Mouse (Mus musculus) spleen, embryonic (tissue): ENCODE measurements at regions not wholly inside any gene's neighbourhood (a gene's known extent, or its start where the extent isn't known, plus 50 kb on each side); places are given as distances from the start of the nearest gene placed in this dataset.

Experiments used
- CTCF ChIA-PET: fragments of 350-600 bp; sonication (Branson Sonifier 250); formaldehyde crosslinking; loops from one replicate; lab custom pipeline; 2022; lab: Charles Lee

DNA sequence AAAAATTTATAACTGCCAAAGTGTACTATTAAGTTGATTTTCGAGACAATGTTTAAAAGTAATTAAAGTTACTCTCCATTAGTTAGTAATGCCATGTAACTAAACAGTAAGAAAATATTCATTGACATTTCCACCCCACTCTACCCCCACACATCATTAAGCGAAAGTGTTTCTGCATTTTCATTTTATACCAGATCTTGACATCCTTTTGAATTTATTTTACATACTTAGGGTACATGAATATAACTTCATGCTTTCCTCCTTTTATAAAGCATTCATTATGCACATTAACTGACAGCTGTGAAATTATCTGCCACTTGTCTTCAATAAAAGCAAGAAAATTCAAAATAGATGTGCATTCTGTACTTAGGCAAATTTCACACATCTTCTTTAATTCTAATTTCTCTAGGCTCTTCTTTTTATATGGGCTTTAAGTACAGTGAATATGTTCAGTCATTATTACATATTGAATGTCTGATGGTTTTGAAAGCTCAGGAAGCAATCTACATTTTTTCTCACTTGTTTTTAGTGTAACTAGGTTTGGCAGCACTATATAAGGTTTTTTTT is 526.5 kb downstream of the Epha5 start:
- CTCF ChIA-PET = no interaction called here

GRCm38 (mm10) chr5:83872052-83872451 is 517.1 kb upstream of the Tecrl start:
- CTCF ChIA-PET = no interaction called here

GRCm38 (mm10) chr5:83868359-83868758 is 513.4 kb upstream of the Tecrl start:
- CTCF ChIA-PET = no interaction called here

DNA sequence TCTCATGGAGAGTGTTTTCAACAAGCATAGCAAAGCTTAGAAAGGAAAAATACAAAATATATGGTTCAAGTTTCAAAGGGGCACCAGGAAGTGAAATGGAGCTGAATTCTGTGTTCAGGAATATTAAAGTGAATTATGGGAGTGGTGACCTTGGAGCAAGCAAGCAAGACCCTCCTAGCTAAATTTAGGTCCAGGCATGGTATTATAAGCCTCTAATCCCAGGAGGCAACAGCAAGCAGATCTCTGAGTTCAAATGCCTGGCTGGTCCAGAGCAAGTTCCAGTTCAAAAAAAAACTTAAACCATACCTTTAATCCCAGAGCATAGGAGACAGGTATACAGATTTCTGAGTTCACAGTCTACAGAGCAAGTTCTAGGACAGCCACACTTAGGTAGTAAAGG is 506.7 kb upstream of the Tecrl start:
- CTCF ChIA-PET = no interaction called here

- CTCF ChIA-PET = no interaction called here
These were observed 497.0 kb upstream of the Tecrl start for GRCm38 (mm10) chr5:83852022-83852421.

GRCm38 (mm10) chr5:83826561-83826960 is 471.6 kb upstream of the Tecrl start:
- CTCF ChIA-PET = no interaction called here

GRCm38 (mm10) chr5:83824838-83825466 is 470.0 kb upstream of the Tecrl start:
- CTCF ChIA-PET = no interaction called here

- CTCF ChIA-PET = no interaction called here
These were observed 456.3 kb upstream of the Tecrl start for GRCm38 (mm10) chr5:83811309-83811708.

GRCm38 (mm10) chr5:83800028-83800427 is 445.0 kb upstream of the Tecrl start:
- CTCF ChIA-PET = no interaction called here

DNA sequence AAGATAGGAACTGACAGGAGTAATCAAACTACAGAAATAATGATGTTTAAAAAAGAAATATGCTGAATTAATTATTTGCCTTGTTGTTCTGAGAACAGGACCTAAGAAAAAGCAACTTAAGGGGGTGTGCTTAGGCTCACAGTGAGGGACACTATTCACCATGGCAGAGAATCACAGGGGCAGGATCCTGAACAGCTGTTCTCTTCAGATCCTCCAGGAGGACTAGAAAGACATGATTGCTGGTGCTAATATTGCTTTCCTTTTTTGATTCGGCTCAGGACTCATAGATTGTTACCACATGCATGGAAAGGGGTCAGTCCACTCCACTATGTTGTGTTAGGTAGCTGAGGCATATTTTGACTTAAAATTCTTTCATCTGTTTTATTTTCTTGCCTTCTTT is 425.4 kb upstream of the Tecrl start:
- CTCF ChIA-PET = no interaction called here

GRCm38 (mm10) chr5:83778310-83778972 is 423.4 kb upstream of the Tecrl start:
- CTCF ChIA-PET = interaction anchor here (0.7 kb wide), 1 partner anchor 147 kb away, joined by 4 read pairs; no protein-coding TSS in a partner anchor

GRCm38 (mm10) chr5:83741913-83742312 is 386.9 kb upstream of the Tecrl start:
- CTCF ChIA-PET = no interaction called here

GRCm38 (mm10) chr5:83695383-83695782 is 340.4 kb upstream of the Tecrl start:
- CTCF ChIA-PET = no interaction called here

- CTCF ChIA-PET = no interaction called here
These were observed 337.3 kb upstream of the Tecrl start for GRCm38 (mm10) chr5:83692286-83692685.

DNA sequence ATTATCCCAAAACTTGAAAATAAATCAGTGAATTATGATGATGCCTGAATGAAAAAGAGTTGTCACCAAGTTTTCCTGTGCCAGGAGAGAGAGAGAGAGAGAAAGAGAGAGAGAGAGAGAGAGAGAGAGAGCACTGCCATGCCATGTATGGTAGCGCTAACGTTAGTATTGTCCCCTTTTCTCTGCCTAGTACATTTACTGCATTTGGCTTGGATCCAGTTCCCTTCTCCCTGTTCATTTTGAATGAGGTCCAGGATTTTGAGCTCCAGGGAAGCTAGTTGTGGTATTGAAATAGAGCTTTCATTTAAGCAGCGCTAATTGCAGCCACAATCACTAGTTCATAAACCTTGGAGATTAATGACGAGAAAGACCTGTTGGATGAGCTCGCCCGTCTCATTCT is 323.4 kb upstream of the Tecrl start:
- CTCF ChIA-PET = no interaction called here

- CTCF ChIA-PET = no interaction called here
These were observed 304.1 kb upstream of the Tecrl start for GRCm38 (mm10) chr5:83659091-83659490.

DNA sequence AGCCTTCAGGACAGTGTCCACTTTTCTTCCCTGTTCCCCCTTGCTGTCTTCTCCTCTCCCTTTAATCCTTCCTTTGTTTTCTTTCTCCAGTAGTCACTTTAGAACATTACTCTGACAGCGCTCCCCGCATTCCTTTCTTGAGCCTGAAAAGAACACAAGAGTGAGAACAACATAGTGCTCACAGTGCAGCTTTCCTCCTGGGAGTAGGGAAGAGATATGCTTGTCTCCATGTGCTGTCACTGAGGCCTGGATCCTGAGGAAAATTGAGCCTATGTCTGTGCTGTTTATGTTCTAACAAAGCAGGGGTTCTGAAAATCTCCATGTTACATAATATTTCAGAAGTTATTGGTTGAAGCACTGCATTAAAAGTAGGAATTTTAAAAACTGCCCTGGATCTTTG is 296.3 kb upstream of the Tecrl start:
- CTCF ChIA-PET = no interaction called here

- CTCF ChIA-PET = no interaction called here
These were observed 267.8 kb upstream of the Tecrl start for GRCm38 (mm10) chr5:83622612-83623374.

DNA sequence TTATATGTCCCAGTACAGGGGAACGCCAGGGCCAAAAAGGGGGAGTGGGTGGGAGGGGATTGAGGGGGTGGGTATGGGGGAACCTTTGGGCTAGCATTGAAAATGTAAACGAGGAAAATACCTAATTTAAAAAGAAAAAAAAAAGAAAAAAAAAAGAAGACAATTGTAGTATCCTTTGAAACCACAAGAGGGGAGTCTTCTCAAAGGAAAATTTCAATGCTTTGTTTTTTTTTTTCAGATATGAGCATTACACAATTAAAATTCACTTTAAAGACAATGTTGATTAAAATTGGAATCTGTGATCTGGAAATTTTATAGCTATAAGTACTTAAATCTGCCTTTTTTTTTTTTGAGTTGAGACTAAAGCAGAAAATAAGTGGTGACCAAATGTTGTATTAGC is 255.8 kb upstream of the Tecrl start:
- CTCF ChIA-PET = interaction anchor here (0.6 kb wide), 1 partner anchor 222 kb away, joined by 5 read pairs; no protein-coding TSS in a partner anchor

GRCm38 (mm10) chr5:83593289-83593610 is 238.3 kb upstream of the Tecrl start:
- CTCF ChIA-PET = no interaction called here

DNA sequence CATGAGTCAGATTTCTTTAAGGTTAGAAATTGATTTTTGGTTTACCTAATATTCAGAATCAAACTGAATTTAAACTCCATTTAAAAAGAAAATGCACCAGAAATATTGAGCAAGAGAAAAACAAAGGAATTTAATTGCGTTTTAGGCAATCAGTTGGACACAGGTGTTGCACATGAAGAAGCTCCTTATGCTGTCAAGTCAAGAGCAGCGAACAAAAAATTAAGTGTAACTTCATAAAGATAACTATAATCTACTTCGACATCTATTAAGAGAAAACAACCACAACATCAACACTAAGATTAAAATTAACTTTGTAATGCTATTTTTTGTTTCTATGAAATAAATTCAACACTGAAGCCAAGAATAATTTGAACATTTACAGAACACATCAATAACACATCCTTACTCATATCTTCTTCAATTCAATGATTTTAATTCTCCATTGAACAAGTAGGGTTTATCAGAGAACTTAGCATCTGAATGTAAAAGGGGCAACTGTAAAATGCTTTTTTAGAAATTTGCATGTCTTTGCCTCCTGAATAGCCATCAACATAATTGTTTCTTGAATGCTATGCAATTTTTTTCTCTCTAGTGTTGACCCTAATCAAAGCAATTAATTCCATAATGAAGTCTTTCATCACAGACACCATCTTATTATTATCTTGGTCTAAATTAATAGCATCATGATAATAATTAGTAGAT is 237.7 kb upstream of the Tecrl start:
- CTCF ChIA-PET = no interaction called here
